Mouse (Mus musculus): ENCODE results near the gene Cacna1c.

DNA sequence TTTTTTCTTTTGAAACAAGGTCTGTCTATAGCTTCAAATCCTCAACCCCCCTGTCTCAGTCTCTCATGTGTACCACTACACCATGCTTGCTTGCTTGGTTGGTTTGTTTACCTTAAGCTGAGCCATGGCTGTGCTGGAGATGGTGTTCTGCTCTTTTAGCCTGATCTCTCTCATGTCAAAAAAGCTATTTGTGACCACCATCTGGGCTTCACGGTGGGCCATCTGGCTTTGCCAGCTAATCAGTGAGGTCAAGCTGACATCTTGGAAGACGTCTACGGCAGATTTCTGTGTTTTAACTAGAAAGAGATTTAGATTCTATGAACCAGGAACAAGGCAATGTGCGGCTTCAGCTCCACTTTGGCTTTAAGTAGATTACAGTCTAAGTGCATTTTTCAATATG, 471.3 kb downstream of the Cacna1c start:
- no peak for TF ChIP-seq ZNF384 (IDR thresholded peaks at IDR 0.05; ENCODE audit: low read depth, low read length)
- no peak for TF ChIP-seq HCFC1 (IDR thresholded peaks at IDR 0.05; ENCODE audit: borderline replicate concordance, insufficient read depth, low read length)
